Mouse (Mus musculus) megakaryocyte, embryonic 14.5 days (primary cell): ENCODE results near the gene Dock11.

ENCODE experiments used
- FLI1 ChIP-seq: IDR thresholded peaks from 2 replicates; pipeline ENCODE4 v1.6.1; 2012; ENCODE audit warnings: low read length, inconsistent platforms, mixed read lengths
- GATA1 ChIP-seq: IDR thresholded peaks from 3 replicates; pipeline ENCODE4 v1.6.1; 2012; ENCODE audit warnings: mixed read lengths, low read length, inconsistent platforms, borderline replicate concordance

GRCm38 (mm10) chrX:35997793-35998419, 109.3 kb downstream of the Dock11 start:
- no peak for TF ChIP-seq GATA1
- TF ChIP-seq FLI1: no peak
